Mouse (Mus musculus): ENCODE data around the gene Iffo1.

GRCm38 (mm10) chr6:125097346-125097689 lies 47.7 kb upstream of the Iffo1 start:
- TF ChIP-seq POLR2A (IDR thresholded peaks at IDR 0.05; ENCODE audit: extremely low read depth, insufficient read depth, low read length) (peak; percentile 15; the same call in 1 of the 2 replicates), CTCF (IDR thresholded peaks at IDR 0.05; ENCODE audit: extremely low read depth, insufficient read depth, low read length) (no peak)
